Mouse (Mus musculus) stomach, embryonic 15.5 days (tissue): ENCODE results near the gene Rbms3. TPM values are rescaled to one million over a fixed set of nuclear protein-coding genes. Genes with fewer than 3 reads are reported as not detected.

ENCODE experiments used
- ATAC-seq: fragments of 200-750 bp; cut with Nextera tagmentation; 2 replicates; pipeline ENCODE4 v1.8.0; 2017; ENCODE audit warnings: low read depth, moderate number of reproducible peaks, moderate TSS enrichment; ENCODE audit not compliant: insufficient read depth, low FRiP score
- H3K27ac ChIP-seq: fragments of 300-500 bp; sonication (generic); 2 replicates; pipeline ENCODE4 v1.5.1; 2015; ENCODE audit warnings: mild to moderate bottlenecking, inconsistent platforms
- H3K27me3 ChIP-seq: fragments of 300-500 bp; sonication (generic); replicated peaks from 2 replicates; pipeline ENCODE4 v1.6.1; 2015; ENCODE audit warnings: inconsistent platforms
- H3K36me3 ChIP-seq: fragments of 300-500 bp; sonication (generic); 2 replicates; pipeline ENCODE4 v1.6.1; 2015; ENCODE audit warnings: inconsistent platforms
- H3K4me1 ChIP-seq: fragments of 300-500 bp; sonication (generic); 2 replicates; pipeline ENCODE4 v1.6.1; 2015; ENCODE audit warnings: inconsistent platforms
- H3K4me2 ChIP-seq: fragments of 300-500 bp; sonication (generic); 2 replicates; pipeline ENCODE4 v1.6.1; 2015; ENCODE audit warnings: mild to moderate bottlenecking, inconsistent platforms
- H3K4me3 ChIP-seq: fragments of 300-500 bp; sonication (generic); replicated peaks from 2 replicates; pipeline ENCODE4 v1.5.1; 2015; ENCODE audit warnings: inconsistent platforms
- H3K9ac ChIP-seq: fragments of 300-500 bp; sonication (generic); 2 replicates; pipeline ENCODE4 v1.6.1; 2015; ENCODE audit warnings: inconsistent platforms
- H3K9me3 ChIP-seq: fragments of 300-500 bp; sonication (generic); 2 replicates; pipeline ENCODE4 v1.6.1; 2016; ENCODE audit warnings: inconsistent platforms
- WGBS: fragments of 180-500 bp; shearing (Covaris S2); methylation state at CpG from one replicate; pipeline ENCODE4 v1.1.7; 2015; 5-methylcytosine and 5-hydroxymethylcytosine counted together
- polyA plus RNA-seq: library from polyadenylated mRNA; unstranded; fragments of >200 nt; fragmentation: Nextera tagmentation; extraction: Ambion mirVana; gene quantifications from 2 replicates; pipeline ENCODE4 v1.2.1, GENCODE M21; 2015

The Rbms3 gene
- polyA plus RNA-seq, 1 experiment from 2014 or later = 64.3 TPM

- Histone ChIP-seq H3K9me3 (no peaks in the 10 kb centered on the region), H3K27ac (no peak overlapping the region), H3K27me3 (no peaks in the 10 kb centered on the region), H3K4me1 (no peaks in the 10 kb centered on the region), H3K4me2 (no peak overlapping the region), H3K4me3 (no peak overlapping the region), H3K36me3 (no peaks in the 10 kb centered on the region), H3K9ac (no peak overlapping the region)
- ATAC-seq = no peak
Observed at GRCm38 (mm10) chr9:117309809-117310208, 319.9 kb downstream of the Rbms3 start.

- no peak overlapping the region for H3K4me2 ChIP-seq
- H3K27me3 ChIP-seq = no peaks in the 10 kb centered on the region
- ATAC-seq = no peak
- 72% methylated on average over 7 of the region's 7 CpGs for WGBS
- no peaks in the 10 kb centered on the region for H3K4me1 ChIP-seq
- H3K27ac ChIP-seq = no peak overlapping the region
- H3K9ac ChIP-seq = no peak overlapping the region
- H3K4me3 ChIP-seq = no peak overlapping the region
- no peaks in the 10 kb centered on the region for H3K9me3 ChIP-seq
- no peaks in the 10 kb centered on the region for H3K36me3 ChIP-seq
Observed at GRCm38 (mm10) chr9:117298991-117299390, 330.7 kb downstream of the Rbms3 start.

GRCm38 (mm10) chr9:117297662-117298531 lies 331.8 kb downstream of the Rbms3 start:
- H3K4me2 ChIP-seq = no peak overlapping the region
- H3K9me3 ChIP-seq = no peaks in the 10 kb centered on the region
- no peak overlapping the region for H3K9ac ChIP-seq
- H3K4me1 ChIP-seq = no peaks in the 10 kb centered on the region
- H3K4me3 ChIP-seq = no peak overlapping the region
- H3K27me3 ChIP-seq = no peaks in the 10 kb centered on the region
- H3K36me3 ChIP-seq = no peaks in the 10 kb centered on the region
- no peak for ATAC-seq
- WGBS = 65% methylated on average over 15 of the region's 15 CpGs
- no peak overlapping the region for H3K27ac ChIP-seq

GRCm38 (mm10) chr9:117291066-117291850 lies 338.5 kb downstream of the Rbms3 start:
- H3K27me3 ChIP-seq = no peaks in the 10 kb centered on the region
- H3K4me1 ChIP-seq = 0 out of 2 replicates have a peak, but pooled peaks cover 6% of the 10 kb centered on the region
- no peak overlapping the region for H3K27ac ChIP-seq
- no peak overlapping the region for H3K4me3 ChIP-seq
- WGBS = 76% methylated on average over 15 of the region's 15 CpGs
- no peak overlapping the region for H3K4me2 ChIP-seq
- no peak overlapping the region for H3K9ac ChIP-seq
- H3K36me3 ChIP-seq = no peaks in the 10 kb centered on the region
- no peak for ATAC-seq
- no peaks in the 10 kb centered on the region for H3K9me3 ChIP-seq

- H3K4me1 ChIP-seq = no peaks in the 10 kb centered on the region
- H3K36me3 ChIP-seq = no peaks in the 10 kb centered on the region
- no peak for ATAC-seq
- no peak overlapping the region for H3K27ac ChIP-seq
- no peak overlapping the region for H3K4me3 ChIP-seq
- no peak overlapping the region for H3K4me2 ChIP-seq
- H3K9me3 ChIP-seq = no peaks in the 10 kb centered on the region
- no peak overlapping the region for H3K9ac ChIP-seq
- no peaks in the 10 kb centered on the region for H3K27me3 ChIP-seq
- 78% methylated on average over 12 of the region's 12 CpGs for WGBS
Observed at GRCm38 (mm10) chr9:117274846-117275245, 354.9 kb downstream of the Rbms3 start.

- Histone ChIP-seq H3K9me3 (no peaks in the 10 kb centered on the region), H3K9ac (no peak overlapping the region), H3K27me3 (no peaks in the 10 kb centered on the region), H3K4me1 (no peaks in the 10 kb centered on the region), H3K4me3 (no peak overlapping the region), H3K36me3 (no peaks in the 10 kb centered on the region), H3K27ac (no peak overlapping the region), H3K4me2 (no peak overlapping the region)
- ATAC-seq = no peak
- 79% methylated on average over 5 of the region's 5 CpGs for WGBS
Observed at GRCm38 (mm10) chr9:117259614-117260013, 370.1 kb downstream of the Rbms3 start.

GRCm38 (mm10) chr9:117253361-117253760 lies 376.4 kb downstream of the Rbms3 start:
- Histone ChIP-seq H3K9ac (no peak overlapping the region), H3K36me3 (no peaks in the 10 kb centered on the region), H3K27ac (peak overlapping the region; percentile 87; the same call in 1 of the 2 replicates), H3K4me1 (0 out of 2 replicates have a peak, but pooled peaks cover 5% of the 10 kb centered on the region), H3K9me3 (no peaks in the 10 kb centered on the region), H3K4me3 (peak overlapping the region; percentile 69), H3K27me3 (no peaks in the 10 kb centered on the region), H3K4me2 (peak overlapping the region; percentile 64)
- ATAC-seq = no peak
- WGBS = 27% methylated on average over 11 of the region's 11 CpGs

GRCm38 (mm10) chr9:117252411-117252861 lies 377.3 kb downstream of the Rbms3 start:
- Histone ChIP-seq H3K4me2 (peak overlapping the region; percentile 64), H3K27ac (peak overlapping the region; percentile 87), H3K9ac (peak overlapping the region; percentile 21; the same call in 1 of the 2 replicates), H3K4me3 (peak overlapping the region; percentile 69), H3K27me3 (no peaks in the 10 kb centered on the region), H3K4me1 (peaks cover 10% of the 10 kb centered on the region), H3K9me3 (no peaks in the 10 kb centered on the region), H3K36me3 (no peaks in the 10 kb centered on the region)
- 0% methylated on average over 10 of the region's 10 CpGs for WGBS
- peak; percentile 82 for ATAC-seq

- 0 out of 2 replicates have a peak, but pooled peaks have one; percentile 29 for ATAC-seq
- H3K9me3 ChIP-seq = no peaks in the 10 kb centered on the region
- H3K4me3 ChIP-seq = peak overlapping the region; percentile 69
- H3K27me3 ChIP-seq = no peaks in the 10 kb centered on the region
- H3K9ac ChIP-seq = peak overlapping the region; percentile 66; the same call in 1 of the 2 replicates
- H3K4me2 ChIP-seq = peak overlapping the region; percentile 64
- H3K27ac ChIP-seq = peak overlapping the region; percentile 87
- no peaks in the 10 kb centered on the region for H3K36me3 ChIP-seq
- H3K4me1 ChIP-seq = peaks cover 15% of the 10 kb centered on the region
- WGBS = under 1% methylated on average over 29 of the region's 29 CpGs
Observed at GRCm38 (mm10) chr9:117251521-117252368, 378.0 kb downstream of the Rbms3 start.

- ATAC-seq = no peak
- Histone ChIP-seq H3K9me3 (no peaks in the 10 kb centered on the region), H3K36me3 (no peaks in the 10 kb centered on the region), H3K4me2 (peak overlapping the region; percentile 64), H3K4me1 (peaks cover 22% of the 10 kb centered on the region), H3K27me3 (no peaks in the 10 kb centered on the region), H3K4me3 (peak overlapping the region; percentile 69), H3K27ac (peak overlapping the region; percentile 87), H3K9ac (peak overlapping the region; percentile 66; the same call in 1 of the 2 replicates)
- 9% methylated on average over 2 of the region's 2 CpGs for WGBS
Observed at GRCm38 (mm10) chr9:117250831-117251165, 378.9 kb downstream of the Rbms3 start.

- 24% methylated on average over 13 of the region's 13 CpGs for WGBS
- H3K4me1 ChIP-seq = peaks cover 22% of the 10 kb centered on the region
- ATAC-seq = no peak
Observed at GRCm38 (mm10) chr9:117250036-117250830, 379.5 kb downstream of the Rbms3 start.

More at GRCm38 (mm10) chr9:117250036-117250830, 379.5 kb downstream of the Rbms3 start:
- Histone ChIP-seq H3K27me3 (no peaks in the 10 kb centered on the region), H3K36me3 (no peaks in the 10 kb centered on the region), H3K27ac (peak overlapping the region; percentile 87), H3K9ac (peak overlapping the region; percentile 66; the same call in 1 of the 2 replicates), H3K4me2 (peak overlapping the region; percentile 64), H3K9me3 (no peaks in the 10 kb centered on the region), H3K4me3 (peak overlapping the region; percentile 69)
